Comparison of ENCODE assay signal across 10 mouse cellular contexts in genomic region chr7:18872014-18872802, GRCm38 (mm10). TPM values are rescaled to one million over a fixed set of nuclear protein-coding genes. Genes with fewer than 3 reads are reported as not detected.
DNase-seq lines count a peak whose midpoint lies in the region; ATAC-seq and TF ChIP-seq lines count a peak whose summit lies in the region.
"Had no signal": no experiment of that assay in that cellular context is flagged by ENCODE, and none has a peak within 500 bp of the region (broad histone marks: within the 10 kb centered on the region; RNA-seq: fewer than 3 reads in every experiment).

No protein-coding gene starts in this region.

- peaks cover 6% of the 10 kb centered on the region; the same call in 1 of the 2 replicates for H3K4me1 ChIP-seq in forebrain, embryonic 12.5 days
- H3K4me1 ChIP-seq in neural tube, embryonic 13.5 days (replicated peaks): peaks cover 7% of the 10 kb centered on the region; the same call in 1 of the 2 replicates

- ATAC-seq in forebrain, embryonic 12.5 days (ENCODE audit: low FRiP score): peak; percentile 64
- peak; percentile 69 for ATAC-seq in neural tube, embryonic 13.5 days (ENCODE audit: low read depth)

- no peaks in the 10 kb centered on the region; the same call in 1 of the 2 replicates for H3K27me3 ChIP-seq in forebrain, embryonic 12.5 days
- no peaks in the 10 kb centered on the region for H3K27me3 ChIP-seq in neural tube, embryonic 13.5 days

- H3K4me2 ChIP-seq in forebrain, embryonic 12.5 days: peak overlapping the region; percentile 79
- peak overlapping the region; percentile 88 for H3K4me2 ChIP-seq in neural tube, embryonic 13.5 days

- WGBS in forebrain, embryonic 12.5 days: 35% methylated on average over 13 of the region's 14 CpGs
- 36% methylated on average over 13 of the region's 14 CpGs for WGBS in neural tube, embryonic 13.5 days

- no peak for TF ChIP-seq CTCF in left cerebral cortex, adult 2 months (IDR thresholded peaks at IDR 0.05)

- peak overlapping the region; percentile 19; the same call in 1 of the 2 replicates for H3K27ac ChIP-seq in left cerebral cortex, adult 2 months
- no peak overlapping the region for H3K27ac ChIP-seq in forebrain, embryonic 12.5 days
- H3K27ac ChIP-seq in neural tube, embryonic 13.5 days (replicated peaks): no peak overlapping the region

- no peak for DNase-seq in left cerebral cortex, adult 2 months (ENCODE audit: extremely low spot score in 1 of 2, low spot score in 2 of 2)
- no peak for DNase-seq in left cerebral cortex, postnatal 4 days
- DNase-seq in kidney, postnatal 14 days: peak; percentile 24
- DNase-seq in right cerebral cortex, postnatal 4 days: no peak
- DNase-seq in left cerebral cortex, adult 8-10 months (ENCODE audit: low spot score in 2 of 2): no peak
- DNase-seq in spleen, adult 18-20 months: no peak

- intact Hi-C loops in left cerebral cortex, adult 2 months (cut with DNase I): loop anchor here (2.0 to 5.0 kb wide), 3 partner anchors 40 to 1797 kb away; partner anchors contain the start of gene Psg16
- intact Hi-C loops in left cerebral cortex, postnatal 4 days (cut with DNase I): loop anchor here (10.0 kb wide), 1 partner anchor 127 kb away; no protein-coding TSS in a partner anchor

- peak overlapping the region; percentile 59 for H3K9ac ChIP-seq in forebrain, embryonic 12.5 days
- peak overlapping the region; percentile 68 for H3K9ac ChIP-seq in neural tube, embryonic 13.5 days

- H3K4me3 ChIP-seq in left cerebral cortex, adult 2 months: peak overlapping the region; percentile 45
- peak overlapping the region; percentile 41 for H3K4me3 ChIP-seq in forebrain, embryonic 12.5 days (replicated peaks)
- peak overlapping the region; percentile 49 for H3K4me3 ChIP-seq in neural tube, embryonic 13.5 days
- H3K4me3 ChIP-seq: myocyte had no signal

- H3K9me3 ChIP-seq in forebrain, embryonic 12.5 days: no peaks in the 10 kb centered on the region
- H3K9me3 ChIP-seq in neural tube, embryonic 13.5 days: peaks cover 6% of the 10 kb centered on the region; the same call in 1 of the 2 replicates

- H3K36me3 ChIP-seq in forebrain, embryonic 12.5 days (replicated peaks): no peaks in the 10 kb centered on the region
- no peaks in the 10 kb centered on the region for H3K36me3 ChIP-seq in neural tube, embryonic 13.5 days

RNA-seq across cellular contexts. Expression of gene Pglyrp1, which starts 1.1 kb away (rescaled TPM):
- 10 to 100 TPM; 18.8 to 25.6 TPM for total RNA-seq in left cerebral cortex, adult 2 months (2021)
- 10 to 100 TPM; 16.1 to 16.8 TPM for total RNA-seq in left cerebral cortex, postnatal 4 days (2021)
- 1.8 and 3.1 TPM in 2 replicates for polyA plus RNA-seq in forebrain, embryonic 12.5 days (2016; fragmentation: Nextera tagmentation; extraction: Ambion mirVana)
- polyA plus RNA-seq in neural tube, embryonic 13.5 days (2015; fragmentation: Nextera tagmentation; extraction: Ambion mirVana): 12.6 and 12.8 TPM in 2 replicates
- 10 to 100 TPM in 3 of 4 experiments, 1 to 10 TPM in 1; 9.4 to 15.3 (median 12.8) TPM for total RNA-seq in left cerebral cortex, adult 8-10 months (2022)
- polyA plus RNA-seq: myocyte had no signal

RNA-seq across cellular contexts. Expression of gene Mill2, which starts 32.4 kb away (rescaled TPM):
- total RNA-seq in left cerebral cortex, adult 2 months (2021): 1 to 10 TPM; 1.3 to 2.5 TPM
- 1 to 10 TPM in 1 of 2 experiments, under 1 TPM in 1; 0.90 to 1.5 TPM for total RNA-seq in left cerebral cortex, postnatal 4 days (2021)
- 0.09 and 0.18 TPM in 2 replicates for polyA plus RNA-seq in forebrain, embryonic 12.5 days (2016; fragmentation: Nextera tagmentation; extraction: Ambion mirVana)
- polyA plus RNA-seq in neural tube, embryonic 13.5 days (2015; fragmentation: Nextera tagmentation; extraction: Ambion mirVana): 0.17 and 0.59 TPM in 2 replicates
- total RNA-seq in left cerebral cortex, adult 8-10 months (2022): 1 to 10 TPM; 1.5 to 2.2 (median 1.9) TPM

RNA-seq across cellular contexts. Expression of gene Ccdc61, which starts 38.0 kb away (rescaled TPM):
- 10 to 100 TPM; 10.5 to 11.0 TPM for total RNA-seq in left cerebral cortex, adult 2 months (2021)
- total RNA-seq in left cerebral cortex, postnatal 4 days (2021): 10 to 100 TPM; 16.0 to 23.3 TPM
- polyA plus RNA-seq in forebrain, embryonic 12.5 days (2016; fragmentation: Nextera tagmentation; extraction: Ambion mirVana): 39.7 and 41.0 TPM in 2 replicates
- 19.7 and 23.0 TPM in 2 replicates for polyA plus RNA-seq in neural tube, embryonic 13.5 days (2015; fragmentation: Nextera tagmentation; extraction: Ambion mirVana)
- total RNA-seq in left cerebral cortex, adult 8-10 months (2022): 10 to 100 TPM; 11.5 to 12.8 (median 12.2) TPM

RNA-seq across cellular contexts. Expression of gene Psg17, which starts 50.8 kb away (rescaled TPM):
- not detected for total RNA-seq in left cerebral cortex, adult 2 months (2021)
- not detected for total RNA-seq in left cerebral cortex, postnatal 4 days (2021)
- 0.12 TPM in 1 of 2 replicates, not detected in the other for polyA plus RNA-seq in forebrain, embryonic 12.5 days (2016; fragmentation: Nextera tagmentation; extraction: Ambion mirVana)
- polyA plus RNA-seq in neural tube, embryonic 13.5 days (2015; fragmentation: Nextera tagmentation; extraction: Ambion mirVana): not detected in 2 replicates
- not detected for total RNA-seq in left cerebral cortex, adult 8-10 months (2022)
- total RNA-seq: gastrocnemius, postnatal 4 days had no signal

RNA-seq across cellular contexts. Expression of gene Nova2, which starts 53.5 kb away (rescaled TPM):
- 10 to 100 TPM; 79.9 to 86.4 TPM for total RNA-seq in left cerebral cortex, adult 2 months (2021)
- total RNA-seq in left cerebral cortex, postnatal 4 days (2021): 100 to 1,000 TPM; 152 to 154 TPM
- polyA plus RNA-seq in forebrain, embryonic 12.5 days (2016; fragmentation: Nextera tagmentation; extraction: Ambion mirVana): 10.8 and 11.3 TPM in 2 replicates
- 9.7 and 10.7 TPM in 2 replicates for polyA plus RNA-seq in neural tube, embryonic 13.5 days (2015; fragmentation: Nextera tagmentation; extraction: Ambion mirVana)
- 10 to 100 TPM; 67.1 to 75.1 (median 69.9) TPM for total RNA-seq in left cerebral cortex, adult 8-10 months (2022)
